Mouse (Mus musculus): ENCODE measurements at regions not wholly inside any gene's neighbourhood (a gene's known extent, or its start where the extent isn't known, plus 50 kb on each side); places are given as distances from the start of the nearest gene placed in this dataset.

DNA sequence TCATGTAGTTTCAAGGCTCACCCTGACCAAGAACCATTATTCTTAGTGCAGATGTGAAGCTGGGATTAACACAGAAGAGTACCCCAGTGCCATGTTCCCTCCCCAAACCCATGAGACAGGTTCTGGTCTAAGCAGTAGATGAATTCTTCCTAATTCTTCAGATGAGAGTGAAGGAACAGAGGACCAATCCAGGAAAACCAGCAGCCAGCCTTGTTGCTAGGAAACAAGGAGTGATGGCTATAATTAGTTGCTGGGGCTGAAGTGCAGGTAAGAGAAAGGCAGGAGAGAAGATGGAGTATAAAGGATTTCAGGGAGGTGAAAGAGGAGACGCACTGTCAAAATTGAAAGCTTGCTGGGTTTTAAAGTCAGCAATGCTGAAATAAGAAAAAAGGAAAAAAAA, 128.4 kb upstream of the Map1b start:
- Histone ChIP-seq H3K4me2 (no peak overlapping the region), H3K4me3 (ENCODE audit: low read depth, low read length) (no peak overlapping the region), H3K27me3 (ENCODE audit: control insufficient read depth, insufficient read depth, low read length) (no peaks in the 10 kb centered on the region), H3K4me1 (ENCODE audit: control insufficient read depth, insufficient read depth, low read length) (peaks cover 5% of the 10 kb centered on the region), H3K36me3 (ENCODE audit: control insufficient read depth, insufficient read depth, low read length) (no peaks in the 10 kb centered on the region), H3K9me3 (ENCODE audit: control insufficient read depth, low read length) (no peaks in the 10 kb centered on the region), H3K9ac (ENCODE audit: low read length) (no peak overlapping the region), H3K27ac (ENCODE audit: low read depth, low read length) (no peak overlapping the region)
- ATAC-seq (ENCODE audit: low FRiP score) (no peak), DNase-seq (ENCODE audit: low spot score, missing footprints) (no peak)
- WGBS, result 93% methylated on average over 1 of the region's 1 CpGs

DNA sequence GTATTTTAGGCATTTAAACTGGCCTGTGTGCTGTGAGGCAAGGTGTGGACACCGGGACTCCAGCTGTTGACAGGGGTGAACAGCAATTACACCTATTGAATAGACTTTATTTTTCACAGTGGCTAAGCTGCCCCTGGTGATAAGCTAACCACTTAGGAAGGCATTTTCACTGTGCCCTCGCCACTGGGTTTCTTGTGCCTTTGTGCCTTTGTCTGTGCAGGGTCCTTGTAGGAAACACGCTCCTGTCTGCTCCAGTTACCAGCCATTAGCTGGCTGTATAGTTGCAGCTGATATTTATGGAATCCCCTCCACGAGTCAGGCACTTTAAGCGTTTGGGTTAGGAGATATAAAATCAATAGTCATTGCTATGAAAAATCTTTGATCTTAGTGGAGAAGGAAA, 126.5 kb upstream of the Map1b start:
- 50% methylated on average over 5 of the region's 5 CpGs for WGBS
- Histone ChIP-seq H3K9me3 (ENCODE audit: control insufficient read depth, low read length) (no peaks in the 10 kb centered on the region), H3K4me2 (no peak overlapping the region), H3K9ac (ENCODE audit: low read length) (no peak overlapping the region), H3K27ac (ENCODE audit: low read depth, low read length) (no peak overlapping the region), H3K27me3 (ENCODE audit: control insufficient read depth, insufficient read depth, low read length) (no peaks in the 10 kb centered on the region), H3K4me3 (ENCODE audit: low read depth, low read length) (no peak overlapping the region), H3K36me3 (ENCODE audit: control insufficient read depth, insufficient read depth, low read length) (no peaks in the 10 kb centered on the region), H3K4me1 (ENCODE audit: control insufficient read depth, insufficient read depth, low read length) (peaks cover 5% of the 10 kb centered on the region)
- no peak for ATAC-seq (ENCODE audit: low FRiP score)
- peak; percentile 87 for DNase-seq (ENCODE audit: low spot score, missing footprints)

DNA sequence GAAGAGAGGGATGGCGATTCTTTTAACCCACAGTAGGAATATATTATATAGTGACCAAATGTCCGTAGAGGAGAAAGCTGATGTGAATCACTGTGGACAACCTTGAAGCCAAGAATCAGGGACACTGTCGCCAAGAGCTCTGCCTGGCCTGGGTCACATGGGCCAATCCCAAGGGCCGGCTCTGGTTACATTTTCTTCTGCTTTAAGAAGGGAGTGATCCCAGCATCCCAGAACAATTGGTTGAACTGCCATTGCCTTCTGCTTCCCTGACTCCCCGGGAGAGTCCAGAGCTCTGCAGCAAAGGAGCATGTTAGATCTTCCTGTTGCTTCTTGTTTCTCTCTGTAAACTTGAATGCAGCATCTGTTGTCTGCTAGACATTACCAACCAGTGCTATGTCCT, 126.0 kb upstream of the Map1b start:
- Histone ChIP-seq H3K9me3 (ENCODE audit: control insufficient read depth, low read length) (no peaks in the 10 kb centered on the region), H3K4me2 (no peak overlapping the region), H3K4me1 (ENCODE audit: control insufficient read depth, insufficient read depth, low read length) (peaks cover 5% of the 10 kb centered on the region), H3K27me3 (ENCODE audit: control insufficient read depth, insufficient read depth, low read length) (no peaks in the 10 kb centered on the region), H3K27ac (ENCODE audit: low read depth, low read length) (no peak overlapping the region), H3K4me3 (ENCODE audit: low read depth, low read length) (no peak overlapping the region), H3K36me3 (ENCODE audit: control insufficient read depth, insufficient read depth, low read length) (no peaks in the 10 kb centered on the region), H3K9ac (ENCODE audit: low read length) (no peak overlapping the region)
- ATAC-seq (ENCODE audit: low FRiP score) (no peak), DNase-seq (ENCODE audit: low spot score, missing footprints) (no peak)
- 46% methylated on average over 5 of the region's 5 CpGs for WGBS

DNA sequence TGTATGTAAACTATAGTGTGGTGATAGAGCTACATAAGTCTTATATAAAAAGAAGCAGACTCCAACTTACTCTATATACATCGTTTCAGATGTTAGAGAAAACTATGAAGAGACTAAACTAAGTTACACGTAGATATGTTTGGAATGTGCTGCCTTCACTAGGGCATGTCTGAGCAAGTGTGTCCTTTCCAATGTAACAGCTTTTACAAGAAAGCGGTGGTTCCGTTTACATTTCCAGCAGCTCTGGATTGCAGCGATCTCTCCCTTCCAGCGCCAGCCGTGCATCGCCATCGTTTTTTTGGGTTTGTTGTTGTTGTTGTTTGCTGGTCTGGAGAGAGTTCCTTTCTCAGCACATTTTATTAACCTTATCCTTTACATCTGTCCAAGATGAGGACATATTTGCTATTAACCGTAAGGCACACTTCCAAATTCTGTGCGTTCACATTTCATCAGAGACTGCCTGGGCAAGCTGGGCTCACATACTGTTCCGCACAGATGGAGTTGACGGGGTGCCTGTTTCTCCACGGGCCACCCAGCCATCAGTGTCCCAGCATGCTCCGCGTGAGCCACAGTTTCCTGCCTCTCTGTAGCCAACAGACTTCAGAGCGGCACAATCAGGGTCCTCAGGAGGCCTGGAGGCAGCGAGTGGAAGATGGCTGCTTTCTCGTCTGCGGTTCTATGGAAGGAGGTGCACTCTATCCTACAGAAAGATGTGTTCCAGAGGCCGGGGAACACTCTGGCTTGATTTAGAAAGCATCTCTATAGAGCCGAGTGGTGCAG, 125.2 kb upstream of the Map1b start:
- no peak overlapping the region for H3K4me3 ChIP-seq (ENCODE audit: low read depth, low read length)
- no peak for DNase-seq (ENCODE audit: low spot score, missing footprints)
- H3K36me3 ChIP-seq (ENCODE audit: control insufficient read depth, insufficient read depth, low read length), result no peaks in the 10 kb centered on the region
- H3K9ac ChIP-seq (ENCODE audit: low read length), result no peak overlapping the region
- no peak overlapping the region for H3K27ac ChIP-seq (ENCODE audit: low read depth, low read length)
- no peak overlapping the region for H3K4me2 ChIP-seq
- no peaks in the 10 kb centered on the region for H3K9me3 ChIP-seq (ENCODE audit: control insufficient read depth, low read length)
- no peak for ATAC-seq (ENCODE audit: low FRiP score)
- H3K27me3 ChIP-seq (ENCODE audit: control insufficient read depth, insufficient read depth, low read length), result no peaks in the 10 kb centered on the region
- WGBS, result 88% methylated on average over 22 of the region's 22 CpGs
- H3K4me1 ChIP-seq (ENCODE audit: control insufficient read depth, insufficient read depth, low read length), result peaks cover 5% of the 10 kb centered on the region

DNA sequence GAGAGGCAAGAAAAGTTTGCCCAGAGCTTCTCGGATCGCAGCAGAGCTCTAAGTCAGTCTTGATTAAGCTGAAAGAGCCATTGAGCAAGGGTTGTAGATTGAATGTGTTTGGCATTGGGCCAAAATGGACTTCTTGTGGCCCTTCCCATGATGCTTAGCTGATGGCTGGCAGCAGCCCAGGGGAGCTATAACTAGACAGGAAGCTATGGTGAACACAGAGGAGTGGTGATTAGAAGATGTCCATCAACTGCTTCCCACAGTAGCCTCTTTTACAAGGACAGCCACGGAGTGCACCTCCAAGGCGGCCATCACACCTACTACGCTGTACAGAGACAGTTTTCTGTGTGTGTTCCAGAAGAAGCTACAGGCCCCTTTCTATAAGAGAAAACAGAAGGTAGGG, 116.4 kb upstream of the Map1b start:
- Histone ChIP-seq H3K36me3 (ENCODE audit: control insufficient read depth, insufficient read depth, low read length) (no peaks in the 10 kb centered on the region), H3K27me3 (ENCODE audit: control insufficient read depth, insufficient read depth, low read length) (no peaks in the 10 kb centered on the region), H3K4me3 (ENCODE audit: low read depth, low read length) (no peak overlapping the region), H3K9me3 (ENCODE audit: control insufficient read depth, low read length) (no peaks in the 10 kb centered on the region), H3K4me1 (ENCODE audit: control insufficient read depth, insufficient read depth, low read length) (no peaks in the 10 kb centered on the region), H3K27ac (ENCODE audit: low read depth, low read length) (no peak overlapping the region), H3K4me2 (no peak overlapping the region), H3K9ac (ENCODE audit: low read length) (no peak overlapping the region)
- ATAC-seq (ENCODE audit: low FRiP score) (no peak), DNase-seq (ENCODE audit: low spot score, missing footprints) (no peak)
- WGBS, result 94% methylated on average over 5 of the region's 5 CpGs

DNA sequence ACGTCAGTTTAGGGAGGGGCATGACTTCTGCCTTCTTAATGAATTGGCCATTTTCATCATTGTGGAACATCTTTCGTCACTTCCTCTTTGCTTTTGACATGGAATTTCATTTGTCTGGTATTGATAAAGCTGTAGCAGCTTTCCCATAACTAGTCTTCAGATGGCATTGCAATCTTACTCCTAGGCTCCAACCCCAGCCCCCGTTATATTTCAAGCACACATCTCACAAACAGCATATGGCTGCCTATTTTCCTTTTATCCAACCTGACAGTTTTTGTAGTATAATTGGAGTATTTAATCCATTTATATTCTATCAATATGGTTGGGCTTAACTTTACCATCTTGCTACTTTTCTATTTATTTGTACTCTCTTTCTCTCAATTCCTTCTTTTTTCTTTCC, 114.5 kb upstream of the Map1b start:
- H3K9me3 ChIP-seq (ENCODE audit: control insufficient read depth, low read length), result no peaks in the 10 kb centered on the region
- H3K4me3 ChIP-seq (ENCODE audit: low read depth, low read length), result no peak overlapping the region
- DNase-seq (ENCODE audit: low spot score, missing footprints), result peak; percentile 12
- H3K9ac ChIP-seq (ENCODE audit: low read length), result no peak overlapping the region
- H3K4me1 ChIP-seq (ENCODE audit: control insufficient read depth, insufficient read depth, low read length), result no peaks in the 10 kb centered on the region
- H3K27ac ChIP-seq (ENCODE audit: low read depth, low read length), result no peak overlapping the region
- ATAC-seq (ENCODE audit: low FRiP score), result no peak
- H3K4me2 ChIP-seq, result no peak overlapping the region
- WGBS, result 94% methylated on average over 3 of the region's 3 CpGs
- no peaks in the 10 kb centered on the region for H3K36me3 ChIP-seq (ENCODE audit: control insufficient read depth, insufficient read depth, low read length)
- no peaks in the 10 kb centered on the region for H3K27me3 ChIP-seq (ENCODE audit: control insufficient read depth, insufficient read depth, low read length)

DNA sequence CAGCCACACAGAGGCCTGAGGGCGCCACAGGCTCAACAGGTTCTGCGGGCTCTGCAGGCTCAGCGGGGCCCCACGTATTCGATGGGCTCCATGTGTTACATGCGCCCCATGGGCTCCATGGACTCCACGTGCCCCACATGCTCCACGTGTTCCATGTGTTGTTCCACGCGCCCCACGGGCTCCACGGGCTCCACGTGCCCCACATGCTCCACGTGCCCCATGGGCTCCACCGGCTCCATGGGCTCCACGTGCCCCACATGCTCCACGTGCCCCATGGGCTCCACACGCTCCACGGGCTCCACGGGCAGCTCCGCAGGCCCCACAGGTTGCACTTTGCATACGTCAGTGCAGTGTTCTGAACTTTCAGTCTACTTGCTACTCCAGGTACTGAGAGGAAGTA, 114.0 kb upstream of the Map1b start:
- DNase-seq (ENCODE audit: low spot score, missing footprints), result no peak
- 94% methylated on average over 22 of the region's 22 CpGs for WGBS
- H3K27ac ChIP-seq (ENCODE audit: low read depth, low read length), result no peak overlapping the region

DNA sequence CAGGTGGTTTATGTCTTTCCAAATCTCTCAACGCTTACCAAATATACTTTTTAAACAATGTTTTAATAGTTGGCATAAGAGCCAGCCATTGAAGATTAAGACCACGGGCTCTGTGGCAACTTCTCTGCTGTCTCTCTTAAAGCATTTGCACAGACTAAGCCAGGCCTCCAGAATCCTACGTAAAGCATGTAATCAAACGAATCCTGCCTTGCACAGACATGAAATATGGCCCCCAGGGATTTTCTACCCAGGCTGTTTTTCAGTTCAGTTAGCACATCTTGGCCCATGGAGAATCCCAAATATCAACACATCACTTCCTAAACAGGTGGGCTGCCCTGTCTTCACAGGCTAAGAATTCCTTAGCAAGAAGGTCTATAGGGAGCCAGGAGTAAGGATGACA, 108.9 kb upstream of the Map1b start:
- 85% methylated on average over 4 of the region's 4 CpGs for WGBS
- Histone ChIP-seq H3K27ac (ENCODE audit: low read depth, low read length) (no peak overlapping the region), H3K4me3 (ENCODE audit: low read depth, low read length) (no peak overlapping the region), H3K4me1 (ENCODE audit: control insufficient read depth, insufficient read depth, low read length) (no peaks in the 10 kb centered on the region), H3K36me3 (ENCODE audit: control insufficient read depth, insufficient read depth, low read length) (no peaks in the 10 kb centered on the region), H3K4me2 (no peak overlapping the region), H3K27me3 (ENCODE audit: control insufficient read depth, insufficient read depth, low read length) (no peaks in the 10 kb centered on the region), H3K9ac (ENCODE audit: low read length) (no peak overlapping the region), H3K9me3 (ENCODE audit: control insufficient read depth, low read length) (no peaks in the 10 kb centered on the region)
- peak; percentile 47 for DNase-seq (ENCODE audit: low spot score, missing footprints)
- ATAC-seq (ENCODE audit: low FRiP score), result no peak

More for the DNA sequence above, 114.0 kb upstream of the Map1b start:
- H3K9ac ChIP-seq (ENCODE audit: low read length), result no peak overlapping the region
- H3K27me3 ChIP-seq (ENCODE audit: control insufficient read depth, insufficient read depth, low read length), result no peaks in the 10 kb centered on the region
- no peaks in the 10 kb centered on the region for H3K36me3 ChIP-seq (ENCODE audit: control insufficient read depth, insufficient read depth, low read length)
- no peaks in the 10 kb centered on the region for H3K4me1 ChIP-seq (ENCODE audit: control insufficient read depth, insufficient read depth, low read length)
- no peaks in the 10 kb centered on the region for H3K9me3 ChIP-seq (ENCODE audit: control insufficient read depth, low read length)
- ATAC-seq (ENCODE audit: low FRiP score), result no peak
- H3K4me3 ChIP-seq (ENCODE audit: low read depth, low read length), result no peak overlapping the region
- no peak overlapping the region for H3K4me2 ChIP-seq

DNA sequence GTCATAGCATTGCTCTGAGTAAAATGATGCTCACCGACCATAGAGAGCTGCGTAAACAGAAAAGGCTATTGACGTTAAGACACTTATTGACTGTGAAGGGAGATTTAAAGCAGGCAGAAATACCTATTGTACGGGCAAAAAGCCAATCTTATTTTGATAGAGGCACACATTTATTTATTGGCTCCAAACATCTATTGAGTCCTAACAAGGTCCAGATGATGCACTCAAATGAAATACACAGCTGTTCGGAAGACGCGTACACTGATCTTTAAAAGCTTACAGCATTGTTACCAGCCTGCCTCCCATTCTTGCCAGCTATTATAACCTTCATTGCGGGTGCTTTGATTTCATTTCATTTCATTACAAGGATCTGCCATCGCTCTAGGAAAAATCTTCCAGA, 102.0 kb upstream of the Map1b start:
- H3K4me1 ChIP-seq (ENCODE audit: control insufficient read depth, insufficient read depth, low read length), result no peaks in the 10 kb centered on the region
- no peaks in the 10 kb centered on the region for H3K9me3 ChIP-seq (ENCODE audit: control insufficient read depth, low read length)
- 90% methylated on average over 9 of the region's 9 CpGs for WGBS
- no peaks in the 10 kb centered on the region for H3K27me3 ChIP-seq (ENCODE audit: control insufficient read depth, insufficient read depth, low read length)
- no peak overlapping the region for H3K4me2 ChIP-seq
- H3K9ac ChIP-seq (ENCODE audit: low read length), result no peak overlapping the region
- H3K36me3 ChIP-seq (ENCODE audit: control insufficient read depth, insufficient read depth, low read length), result no peaks in the 10 kb centered on the region
- no peak for ATAC-seq (ENCODE audit: low FRiP score)
- no peak overlapping the region for H3K4me3 ChIP-seq (ENCODE audit: low read depth, low read length)
- peak; percentile 39 for DNase-seq (ENCODE audit: low spot score, missing footprints)
- no peak overlapping the region for H3K27ac ChIP-seq (ENCODE audit: low read depth, low read length)
